Mouse (Mus musculus) common myeloid progenitor, adult 5-6 weeks (primary cell): ENCODE data around the gene 4930404N11Rik. TPM values are rescaled to one million over a fixed set of nuclear protein-coding genes. Genes with fewer than 3 reads are reported as not detected.
A peak's percentile ranks its signal among the peaks of the same experiment; 100 is the strongest.

Source experiments
- ATAC-seq: replicated peaks from 2 replicates; pipeline ENCODE4 v1.8.0; 2016; ENCODE audit warnings: low read depth, mild to moderate bottlenecking, moderate TSS enrichment, inconsistent platforms; ENCODE audit not compliant: poor library complexity, severe bottlenecking
- total RNA-seq: library from RNA; stranded (forward); fragments of 200-1000, 187-1606 nt; gene quantifications from 2 replicates; pipeline ENCODE4 v1.2.3, GENCODE M21; 2017

4930404N11Rik gene
- total RNA-seq, 1 experiment from 2014 or later: 0.23 TPM

GRCm38 (mm10) chr10:81383802-81384604, 18.4 kb upstream of the 4930404N11Rik start, which contains the start of the genes Dohh and Gm48551:
Gene Dohh (plus strand): TSS chr10:81384428.
Gene Gm48551 (plus strand): TSS chr10:81384466.
- ATAC-seq: peak; percentile 77

- peak; percentile 57 for ATAC-seq
Observed at GRCm38 (mm10) chr10:81382039-81382438, 16.4 kb upstream of the 4930404N11Rik start.

GRCm38 (mm10) chr10:81379809-81380378, 14.3 kb upstream of the 4930404N11Rik start:
- no peak for ATAC-seq

GRCm38 (mm10) chr10:81379183-81379553, 13.6 kb upstream of the 4930404N11Rik start:
- ATAC-seq: no peak

GRCm38 (mm10) chr10:81378553-81379182, 13.1 kb upstream of the 4930404N11Rik start:
- peak; percentile 74 for ATAC-seq

GRCm38 (mm10) chr10:81377793-81378552, 12.4 kb upstream of the 4930404N11Rik start, which contains the start of gene Fzr1:
Gene Fzr1 (minus strand): TSS chr10:81378516.
- no peak for ATAC-seq

- ATAC-seq: no peak
Observed at GRCm38 (mm10) chr10:81377362-81377664, 11.7 kb upstream of the 4930404N11Rik start.

- no peak for ATAC-seq
Observed at GRCm38 (mm10) chr10:81376561-81377361, 11.1 kb upstream of the 4930404N11Rik start.

- no peak for ATAC-seq
Observed at GRCm38 (mm10) chr10:81375322-81375721, 9.7 kb upstream of the 4930404N11Rik start.

GRCm38 (mm10) chr10:81367207-81367495, 1.5 kb upstream of the 4930404N11Rik start:
- ATAC-seq: no peak

GRCm38 (mm10) chr10:81366477-81367206, 1.0 kb upstream of the 4930404N11Rik start:
- ATAC-seq: no peak

- ATAC-seq: no peak
Observed at GRCm38 (mm10) chr10:81365073-81365472, 543 bp downstream of the 4930404N11Rik start.

GRCm38 (mm10) chr10:81364666-81365065, 950 bp downstream of the 4930404N11Rik start:
- no peak for ATAC-seq

- no peak for ATAC-seq
Observed at GRCm38 (mm10) chr10:81363436-81364346, 1.9 kb downstream of the 4930404N11Rik start.

GRCm38 (mm10) chr10:81362336-81362949, 3.2 kb downstream of the 4930404N11Rik start:
- ATAC-seq: no peak

GRCm38 (mm10) chr10:81360721-81361120, 4.9 kb downstream of the 4930404N11Rik start:
- ATAC-seq: no peak

- peak; percentile 50 for ATAC-seq
Observed at GRCm38 (mm10) chr10:81358841-81359240, 6.8 kb downstream of the 4930404N11Rik start.

- no peak for ATAC-seq
Observed at GRCm38 (mm10) chr10:81358209-81358608, 7.4 kb downstream of the 4930404N11Rik start.
